Mouse (Mus musculus): ENCODE results near the gene Gm21974. TPM values are rescaled to one million over a fixed set of nuclear protein-coding genes. Genes with fewer than 3 reads are reported as not detected.
A peak's percentile ranks its signal among the peaks of the same experiment; 100 is the strongest.

Gm21974 gene
- total and polyA plus RNA-seq, 3 experiments: not detected

GRCm38 (mm10) chr7:127934075-127934474 lies 38.8 kb upstream of the Gm21974 start:
- WGBS: 84% methylated on average over 5 of the region's 5 CpGs
- intact Hi-C loops (cut with DNase I): loop anchor here (2.0 kb wide), 1 partner anchor 133 kb away; the partner anchor contains the start of gene Hsd3b7
- no peak overlapping the region for H3K9ac ChIP-seq (ENCODE audit: low read depth, low read length)
- H3K4me1 ChIP-seq (ENCODE audit: control insufficient read depth, insufficient read depth, low read length): no peaks in the 10 kb centered on the region; the same call in 1 of the 2 replicates
- H3K27me3 ChIP-seq (ENCODE audit: control insufficient read depth, insufficient read depth, low read length): no peaks in the 10 kb centered on the region
- no peak overlapping the region for H3K4me3 ChIP-seq
- H3K27ac ChIP-seq: no peak overlapping the region
- no peaks in the 10 kb centered on the region for H3K79me2 ChIP-seq (replicated peaks; ENCODE audit: control insufficient read depth, insufficient read depth, low read length)
- no peak for TF ChIP-seq POLR2A (IDR thresholded peaks at IDR 0.05; ENCODE audit: insufficient read depth, low read depth, low read length)
- TF ChIP-seq EP300 (IDR thresholded peaks at IDR 0.05; ENCODE audit: insufficient read depth, low read depth, low read length): no peak
- no peak for TF ChIP-seq CTCF (IDR thresholded peaks at IDR 0.05)
- H3K36me3 ChIP-seq (ENCODE audit: control insufficient read depth, insufficient read depth, low read length): no peaks in the 10 kb centered on the region
- no peak for DNase-seq

GRCm38 (mm10) chr7:127932273-127933031 lies 37.2 kb upstream of the Gm21974 start:
- no peaks in the 10 kb centered on the region; the same call in 1 of the 2 replicates for H3K4me1 ChIP-seq (ENCODE audit: control insufficient read depth, insufficient read depth, low read length)
- 57% methylated on average over 13 of the region's 13 CpGs for WGBS
- H3K27ac ChIP-seq: no peak overlapping the region
- no peak overlapping the region for H3K4me3 ChIP-seq
- H3K36me3 ChIP-seq (ENCODE audit: control insufficient read depth, insufficient read depth, low read length): no peaks in the 10 kb centered on the region
- peaks cover 2% of the 10 kb centered on the region; the same call in 1 of the 2 replicates for H3K27me3 ChIP-seq (ENCODE audit: control insufficient read depth, insufficient read depth, low read length)
- H3K9ac ChIP-seq (ENCODE audit: low read depth, low read length): no peak overlapping the region
- intact Hi-C loops (cut with DNase I): no loop called here
- DNase-seq: no peak
- H3K79me2 ChIP-seq (replicated peaks; ENCODE audit: control insufficient read depth, insufficient read depth, low read length): no peaks in the 10 kb centered on the region
- TF ChIP-seq CTCF (IDR thresholded peaks at IDR 0.05): no peak
- TF ChIP-seq EP300 (IDR thresholded peaks at IDR 0.05; ENCODE audit: insufficient read depth, low read depth, low read length): no peak
- no peak for TF ChIP-seq POLR2A (IDR thresholded peaks at IDR 0.05; ENCODE audit: insufficient read depth, low read depth, low read length)

GRCm38 (mm10) chr7:127931351-127932135 lies 36.3 kb upstream of the Gm21974 start:
- Histone ChIP-seq H3K79me2 (replicated peaks; ENCODE audit: control insufficient read depth, insufficient read depth, low read length) (no peaks in the 10 kb centered on the region), H3K4me1 (ENCODE audit: control insufficient read depth, insufficient read depth, low read length) (no peaks in the 10 kb centered on the region; the same call in 1 of the 2 replicates), H3K27me3 (ENCODE audit: control insufficient read depth, insufficient read depth, low read length) (peaks cover 2% of the 10 kb centered on the region; the same call in 1 of the 2 replicates), H3K9ac (ENCODE audit: low read depth, low read length) (no peak overlapping the region), H3K27ac (no peak overlapping the region), H3K36me3 (ENCODE audit: control insufficient read depth, insufficient read depth, low read length) (no peaks in the 10 kb centered on the region), H3K4me3 (no peak overlapping the region)
- intact Hi-C loops (cut with DNase I): no loop called here
- DNase-seq: peak in 1 of 2 experiments; percentile 48
- no peak for TF ChIP-seq CTCF (IDR thresholded peaks at IDR 0.05)
- no peak for TF ChIP-seq POLR2A (IDR thresholded peaks at IDR 0.05; ENCODE audit: insufficient read depth, low read depth, low read length)
- TF ChIP-seq EP300 (IDR thresholded peaks at IDR 0.05; ENCODE audit: insufficient read depth, low read depth, low read length): no peak
- WGBS: 33% methylated on average over 13 of the region's 13 CpGs

- intact Hi-C loops (cut with DNase I): no loop called here
- WGBS: 89% methylated on average over 5 of the region's 5 CpGs
These were observed 35.4 kb upstream of the Gm21974 start for GRCm38 (mm10) chr7:127930636-127931035.

GRCm38 (mm10) chr7:127929923-127930322 lies 34.7 kb upstream of the Gm21974 start, which contains the start of gene Prss8:
Gene Prss8, minus strand, starts transcription at chr7:127930104.
- WGBS: 41% methylated on average over 6 of the region's 6 CpGs
- TF ChIP-seq CTCF (IDR thresholded peaks at IDR 0.05) (no peak), POLR2A (IDR thresholded peaks at IDR 0.05; ENCODE audit: insufficient read depth, low read depth, low read length) (no peak), EP300 (IDR thresholded peaks at IDR 0.05; ENCODE audit: insufficient read depth, low read depth, low read length) (no peak)
- no peak within 1 kb of the TSS for H3K27ac ChIP-seq
- intact Hi-C loops (cut with DNase I): no loop called here
- peaks cover 2% of the 10 kb centered on the region; the same call in 1 of the 2 replicates for H3K27me3 ChIP-seq (ENCODE audit: control insufficient read depth, insufficient read depth, low read length)
- no peaks in the 10 kb centered on the region for H3K79me2 ChIP-seq (replicated peaks; ENCODE audit: control insufficient read depth, insufficient read depth, low read length)
- H3K4me3 ChIP-seq: no peak within 1 kb of the TSS
- no peak for DNase-seq
- no peaks in the 10 kb centered on the region; the same call in 1 of the 2 replicates for H3K4me1 ChIP-seq (ENCODE audit: control insufficient read depth, insufficient read depth, low read length)
- no peaks in the 10 kb centered on the region for H3K36me3 ChIP-seq (ENCODE audit: control insufficient read depth, insufficient read depth, low read length)
- no peak within 1 kb of the TSS for H3K9ac ChIP-seq (ENCODE audit: low read depth, low read length)

More at GRCm38 (mm10) chr7:127930636-127931035, 35.4 kb upstream of the Gm21974 start:
- H3K4me1 ChIP-seq (ENCODE audit: control insufficient read depth, insufficient read depth, low read length): no peaks in the 10 kb centered on the region; the same call in 1 of the 2 replicates
- H3K27me3 ChIP-seq (ENCODE audit: control insufficient read depth, insufficient read depth, low read length): peaks cover 2% of the 10 kb centered on the region; the same call in 1 of the 2 replicates
- no peak overlapping the region for H3K9ac ChIP-seq (ENCODE audit: low read depth, low read length)
- DNase-seq: no peak
- H3K79me2 ChIP-seq (replicated peaks; ENCODE audit: control insufficient read depth, insufficient read depth, low read length): no peaks in the 10 kb centered on the region
- TF ChIP-seq POLR2A (IDR thresholded peaks at IDR 0.05; ENCODE audit: insufficient read depth, low read depth, low read length) (no peak), EP300 (IDR thresholded peaks at IDR 0.05; ENCODE audit: insufficient read depth, low read depth, low read length) (no peak), CTCF (IDR thresholded peaks at IDR 0.05) (no peak)
- no peak overlapping the region for H3K27ac ChIP-seq
- no peak overlapping the region for H3K4me3 ChIP-seq
- no peaks in the 10 kb centered on the region for H3K36me3 ChIP-seq (ENCODE audit: control insufficient read depth, insufficient read depth, low read length)
